Mouse (Mus musculus) heart, embryonic 16.5 days (tissue): Measurements from ENCODE around the gene Gm26566. TPM values are rescaled to one million over a fixed set of nuclear protein-coding genes. Genes with fewer than 3 reads are reported as not detected.
A peak's percentile ranks its signal among the peaks of the same experiment; 100 is the strongest.

Experiments used
- ATAC-seq: fragments of 200-750 bp; cut with Nextera tagmentation; replicated peaks from 2 replicates; pipeline ENCODE4 v1.8.0; 2017; ENCODE audit warnings: moderate number of reproducible peaks; ENCODE audit not compliant: insufficient read depth, low FRiP score; ENCODE audit errors: extremely low read depth
- H3K27ac ChIP-seq: fragments of 300-500 bp; sonication (generic); 2 replicates; pipeline ENCODE4 v1.5.1; 2014; ENCODE audit warnings: mild to moderate bottlenecking, low read length, control low read depth, moderate library complexity
- H3K27me3 ChIP-seq: fragments of 300-500 bp; sonication (generic); 2 replicates; pipeline ENCODE4 v1.6.1; 2014; ENCODE audit warnings: low read length, mixed read lengths; ENCODE audit not compliant: control insufficient read depth, insufficient read depth
- H3K36me3 ChIP-seq: fragments of 300-500 bp; sonication (generic); 2 replicates; pipeline ENCODE4 v1.6.1; 2014; ENCODE audit not compliant: control insufficient read depth, insufficient read depth
- H3K4me1 ChIP-seq: fragments of 300-500 bp; sonication (generic); 2 replicates; pipeline ENCODE4 v1.6.1; 2014; ENCODE audit warnings: low read length, mixed read lengths; ENCODE audit not compliant: control insufficient read depth, insufficient read depth
- H3K4me2 ChIP-seq: fragments of 300-500 bp; sonication (generic); 2 replicates; pipeline ENCODE4 v1.6.1; 2014; ENCODE audit warnings: low read depth, mild to moderate bottlenecking, control low read depth, low read length
- H3K4me3 ChIP-seq: fragments of 300-500 bp; sonication (generic); 2 replicates; pipeline ENCODE4 v1.5.1; 2014; ENCODE audit warnings: mild to moderate bottlenecking, control low read depth, low read length
- H3K9ac ChIP-seq: fragments of 300-500 bp; sonication (generic); 2 replicates; pipeline ENCODE4 v1.6.1; 2014; ENCODE audit warnings: low read length, control low read depth
- H3K9me3 ChIP-seq: fragments of 300-500 bp; sonication (generic); replicated peaks from 2 replicates; pipeline ENCODE4 v1.6.1; 2016; ENCODE audit warnings: low read length; ENCODE audit not compliant: control insufficient read depth
- WGBS: fragments of 180-500 bp; shearing (Covaris S2); extraction: QIAGEN DNeasy Blood & Tissue Kit; methylation state at CpG from one replicate; pipeline ENCODE4 v1.1.7; 2014; 5-methylcytosine and 5-hydroxymethylcytosine counted together
- polyA plus RNA-seq: library from polyadenylated mRNA; unstranded; fragments of >200 nt; fragmentation: Nextera tagmentation; extraction: Ambion mirVana; gene quantifications from 2 replicates; pipeline ENCODE4 v1.2.1, GENCODE M21; 2015

Gm26566 gene
- polyA plus RNA-seq, 1 experiment from 2014 or later = 0.76 TPM

- 23% methylated on average over 3 of the region's 3 CpGs for WGBS
- no peak overlapping the region for H3K27ac ChIP-seq
- H3K4me3 ChIP-seq = no peak overlapping the region
- H3K4me1 ChIP-seq = no peaks in the 10 kb centered on the region
- H3K9me3 ChIP-seq = no peaks in the 10 kb centered on the region
- no peaks in the 10 kb centered on the region for H3K36me3 ChIP-seq
- peak; percentile 69 for ATAC-seq
- no peak overlapping the region for H3K4me2 ChIP-seq
- no peak overlapping the region for H3K9ac ChIP-seq
- H3K27me3 ChIP-seq = 0 out of 2 replicates have a peak, but pooled peaks cover 2% of the 10 kb centered on the region
These were observed 25.2 kb upstream of the Gm26566 start for GRCm38 (mm10) chr4:88696237-88696884.

DNA sequence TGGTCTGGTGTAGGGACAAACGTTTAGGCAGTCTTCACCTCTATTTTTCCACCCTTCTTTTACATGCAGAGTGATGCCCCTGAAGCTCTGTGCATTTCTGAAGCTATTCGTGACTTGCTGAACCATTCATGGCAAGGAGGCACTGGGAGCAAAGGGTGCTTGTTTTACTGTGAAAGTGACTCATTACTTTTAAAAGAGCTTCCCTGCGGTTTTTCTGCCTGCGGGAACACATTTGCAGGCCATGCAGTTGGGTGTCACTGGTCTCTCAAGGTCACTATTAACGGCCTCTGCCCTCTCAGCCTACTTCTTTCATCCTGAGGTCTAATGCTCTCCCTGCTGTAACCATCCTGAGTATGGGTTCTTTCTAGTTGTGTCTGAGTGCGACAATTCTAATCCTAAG, 24.5 kb upstream of the Gm26566 start:
- Histone ChIP-seq H3K9me3 (no peaks in the 10 kb centered on the region), H3K4me3 (no peak overlapping the region), H3K27ac (no peak overlapping the region), H3K9ac (no peak overlapping the region), H3K36me3 (no peaks in the 10 kb centered on the region), H3K4me2 (no peak overlapping the region), H3K27me3 (0 out of 2 replicates have a peak, but pooled peaks cover 2% of the 10 kb centered on the region), H3K4me1 (no peaks in the 10 kb centered on the region)
- 57% methylated on average over 6 of the region's 6 CpGs for WGBS
- no peak for ATAC-seq

- no peaks in the 10 kb centered on the region for H3K36me3 ChIP-seq
- H3K27ac ChIP-seq = no peak overlapping the region
- H3K4me3 ChIP-seq = no peak overlapping the region
- 79% methylated on average over 4 of the region's 4 CpGs for WGBS
- H3K9me3 ChIP-seq = no peaks in the 10 kb centered on the region
- no peak for ATAC-seq
- 0 out of 2 replicates have a peak, but pooled peaks cover 2% of the 10 kb centered on the region for H3K27me3 ChIP-seq
- no peak overlapping the region for H3K4me2 ChIP-seq
- no peaks in the 10 kb centered on the region for H3K4me1 ChIP-seq
- no peak overlapping the region for H3K9ac ChIP-seq
These were observed 23.9 kb upstream of the Gm26566 start for GRCm38 (mm10) chr4:88697753-88698152.

- no peaks in the 10 kb centered on the region for H3K36me3 ChIP-seq
- no peak overlapping the region for H3K9ac ChIP-seq
- 0 out of 2 replicates have a peak, but pooled peaks cover 2% of the 10 kb centered on the region for H3K27me3 ChIP-seq
- no peak overlapping the region for H3K4me2 ChIP-seq
- H3K27ac ChIP-seq = no peak overlapping the region
- H3K4me3 ChIP-seq = no peak overlapping the region
- no peaks in the 10 kb centered on the region for H3K4me1 ChIP-seq
- ATAC-seq = no peak
- WGBS = 76% methylated on average over 5 of the region's 5 CpGs
- H3K9me3 ChIP-seq = no peaks in the 10 kb centered on the region
These were observed 22.8 kb upstream of the Gm26566 start for GRCm38 (mm10) chr4:88698781-88699180.

DNA sequence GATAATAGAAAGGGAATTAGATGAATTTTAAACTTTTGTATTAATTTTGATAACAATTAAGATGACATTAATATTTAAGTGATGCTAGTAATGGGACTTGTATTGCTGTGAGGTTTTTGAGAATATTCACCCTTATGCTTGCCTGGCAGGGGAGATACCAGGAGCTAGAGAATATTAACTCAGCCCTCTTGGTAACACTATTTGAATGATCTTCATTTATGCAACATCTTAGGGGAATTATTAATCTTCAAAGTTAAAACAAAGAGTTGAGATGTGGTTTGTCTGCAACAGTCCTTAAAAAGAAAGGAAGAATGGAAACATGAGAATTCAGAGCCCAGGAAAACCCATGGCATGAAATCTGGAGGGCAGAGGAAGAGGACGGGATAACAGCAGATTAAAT, 22.3 kb upstream of the Gm26566 start:
- Histone ChIP-seq H3K27ac (no peak overlapping the region), H3K4me3 (no peak overlapping the region), H3K4me2 (no peak overlapping the region), H3K9me3 (no peaks in the 10 kb centered on the region), H3K9ac (no peak overlapping the region), H3K36me3 (no peaks in the 10 kb centered on the region), H3K4me1 (no peaks in the 10 kb centered on the region), H3K27me3 (0 out of 2 replicates have a peak, but pooled peaks cover 2% of the 10 kb centered on the region)
- 84% methylated on average over 1 of the region's 1 CpGs for WGBS
- ATAC-seq = no peak

GRCm38 (mm10) chr4:88705924-88706323, 15.7 kb upstream of the Gm26566 start:
- no peak for ATAC-seq
- Histone ChIP-seq H3K9ac (no peak overlapping the region), H3K4me3 (no peak overlapping the region), H3K9me3 (no peaks in the 10 kb centered on the region), H3K27me3 (no peaks in the 10 kb centered on the region), H3K4me2 (no peak overlapping the region), H3K36me3 (no peaks in the 10 kb centered on the region), H3K27ac (no peak overlapping the region), H3K4me1 (no peaks in the 10 kb centered on the region)
- WGBS = 31% methylated on average over 3 of the region's 3 CpGs

DNA sequence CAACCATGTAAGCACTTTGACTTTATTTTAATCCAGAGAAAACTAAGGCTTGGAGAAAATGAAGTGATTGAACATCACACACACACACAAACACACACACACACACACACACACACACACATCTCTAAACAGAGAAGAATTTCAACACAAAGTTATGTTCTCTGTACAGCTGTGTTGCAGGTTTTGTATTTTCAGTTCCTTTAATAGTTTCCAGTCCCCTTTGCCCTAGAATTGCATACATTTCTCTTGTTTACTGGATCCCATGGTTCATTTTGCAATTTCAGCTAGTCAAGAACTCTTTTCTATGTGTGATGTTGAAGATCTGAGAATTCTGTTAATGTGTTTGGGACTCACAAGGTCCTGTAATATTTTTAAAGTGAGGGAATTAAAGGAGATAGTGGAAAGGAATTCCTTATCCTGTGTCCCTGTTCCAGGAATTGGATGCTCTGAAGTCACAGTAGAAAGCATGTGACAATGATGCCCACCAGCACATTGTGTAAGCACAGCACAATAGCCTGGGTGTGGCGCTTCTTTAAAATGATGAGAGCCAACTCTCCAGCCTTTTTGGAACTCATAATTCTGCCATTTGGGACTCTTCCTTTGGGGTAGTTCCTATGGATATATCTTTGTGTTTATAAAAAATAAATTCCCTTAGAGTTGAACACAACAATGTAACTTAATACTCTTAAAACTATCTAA, 14.3 kb upstream of the Gm26566 start:
- Histone ChIP-seq H3K4me1 (no peaks in the 10 kb centered on the region), H3K27me3 (no peaks in the 10 kb centered on the region), H3K9me3 (no peaks in the 10 kb centered on the region), H3K36me3 (no peaks in the 10 kb centered on the region), H3K4me3 (no peak overlapping the region), H3K27ac (no peak overlapping the region), H3K9ac (no peak overlapping the region), H3K4me2 (no peak overlapping the region)
- 78% methylated on average over 1 of the region's 1 CpGs for WGBS
- ATAC-seq = no peak

DNA sequence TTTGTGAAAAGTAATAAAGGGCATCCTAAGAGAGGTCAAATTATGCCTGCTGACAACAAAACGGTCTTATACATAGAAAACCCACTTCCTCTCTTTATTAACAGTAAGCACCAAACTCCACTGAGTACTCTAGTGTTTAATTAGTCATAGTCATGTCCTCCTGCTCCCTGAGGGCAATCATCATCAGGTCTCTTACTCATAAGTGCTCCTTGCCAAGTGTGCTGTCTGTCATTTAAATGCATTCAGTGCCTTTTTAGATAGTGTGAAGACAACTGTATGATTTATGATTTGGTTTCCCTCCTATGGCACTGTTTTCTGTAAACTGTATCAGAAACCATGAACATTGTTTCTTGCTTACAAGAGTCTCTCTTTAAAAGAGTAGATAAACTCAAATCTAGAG, 7.3 kb upstream of the Gm26566 start:
- 71% methylated on average over 1 of the region's 1 CpGs for WGBS
- H3K27ac ChIP-seq = no peak overlapping the region
- peaks cover 8% of the 10 kb centered on the region for H3K36me3 ChIP-seq
- H3K4me1 ChIP-seq = peaks cover 16% of the 10 kb centered on the region
- H3K27me3 ChIP-seq = no peaks in the 10 kb centered on the region
- H3K4me2 ChIP-seq = no peak overlapping the region
- ATAC-seq = no peak
- H3K9ac ChIP-seq = no peak overlapping the region
- no peak overlapping the region for H3K4me3 ChIP-seq
- no peaks in the 10 kb centered on the region for H3K9me3 ChIP-seq

- no peak overlapping the region for H3K27ac ChIP-seq
These were observed 6.5 kb upstream of the Gm26566 start for GRCm38 (mm10) chr4:88715059-88715458.

More at GRCm38 (mm10) chr4:88715059-88715458, 6.5 kb upstream of the Gm26566 start:
- H3K4me1 ChIP-seq = peaks cover 16% of the 10 kb centered on the region
- no peak for ATAC-seq
- peaks cover 10% of the 10 kb centered on the region for H3K36me3 ChIP-seq
- no peak overlapping the region for H3K4me2 ChIP-seq
- H3K9me3 ChIP-seq = no peaks in the 10 kb centered on the region
- H3K27me3 ChIP-seq = no peaks in the 10 kb centered on the region
- no peak overlapping the region for H3K4me3 ChIP-seq
- H3K9ac ChIP-seq = no peak overlapping the region
